8 mouse cellular contexts compared by ENCODE assay signal in genomic region chr6:18848051-18848701, GRCm38 (mm10). TPM values are rescaled to one million over a fixed set of nuclear protein-coding genes. Genes with fewer than 3 reads are reported as not detected.
A peak's percentile ranks its signal among the peaks of the same experiment; 100 is the strongest.
DNase-seq lines count a peak whose midpoint lies in the region; ATAC-seq and TF ChIP-seq lines count a peak whose summit lies in the region.

Lsm8 (plus strand) TSS chr6:18848579.

- H3K4me2 ChIP-seq in hindbrain, postnatal 0 days (ENCODE audit: low read depth, low read length) = peak within 1 kb of the TSS; percentile 71

- no peak for TF ChIP-seq CTCF in gastrocnemius, adult 2 months (IDR thresholded peaks at IDR 0.05)
- peak; percentile 12; the same call in 1 of the 2 replicates for TF ChIP-seq CTCF in hindbrain, postnatal 0 days (IDR thresholded peaks at IDR 0.05; ENCODE audit: low read depth)
- TF ChIP-seq CTCF in left cerebral cortex, adult 2 months (IDR thresholded peaks at IDR 0.05) = no peak; the same call in 1 of the 2 replicates

- intact Hi-C loops in gastrocnemius, adult 2 months (cut with DNase I) = no loop called here
- intact Hi-C loops in left cerebral cortex, adult 2 months (cut with DNase I) = no loop called here

- under 1% methylated on average over 37 of the region's 37 CpGs for WGBS in hindbrain, postnatal 0 days

- H3K4me1 ChIP-seq in hindbrain, postnatal 0 days (ENCODE audit: insufficient read depth, low read length) = peaks cover 12% of the 10 kb centered on the region

- DNase-seq in ZHBTc4 (ENCODE audit: low read depth, low spot score) = peak; percentile 98
- DNase-seq in gastrocnemius, adult 2 months = peak; percentile 98
- peak; percentile 99 for DNase-seq in hindbrain, postnatal 0 days (ENCODE audit: low spot score)
- DNase-seq in left cerebral cortex, adult 2 months (ENCODE audit: extremely low spot score in 1 of 2, low spot score in 2 of 2) = peak; percentile 96 to 97
- peak; percentile 95 to 97 for DNase-seq in right cerebral cortex, adult 2 months (ENCODE audit: low spot score in 2 of 2)
- peak; percentile 98 for DNase-seq in urinary bladder, postnatal 14 days (ENCODE audit: low spot score)

- ATAC-seq in common myeloid progenitor, adult 5-6 weeks (replicated peaks; ENCODE audit: low read depth, poor library complexity, severe bottlenecking) = peak; percentile 97
- ATAC-seq in hindbrain, postnatal 0 days = peak; percentile 100
- peak; percentile 98 for ATAC-seq in megakaryocyte, adult 5-6 weeks (ENCODE audit: poor library complexity, severe bottlenecking)

- peak within 1 kb of the TSS; percentile 85 for H3K9ac ChIP-seq in hindbrain, postnatal 0 days (replicated peaks; ENCODE audit: low read length)

- peak within 1 kb of the TSS; percentile 83 for H3K4me3 ChIP-seq in gastrocnemius, adult 2 months
- peak within 1 kb of the TSS; percentile 85 for H3K4me3 ChIP-seq in hindbrain, postnatal 0 days (ENCODE audit: low read length)
- peak within 1 kb of the TSS; percentile 78 for H3K4me3 ChIP-seq in left cerebral cortex, adult 2 months

- H3K27ac ChIP-seq in gastrocnemius, adult 2 months = peak within 1 kb of the TSS; percentile 94
- peak within 1 kb of the TSS; percentile 96 for H3K27ac ChIP-seq in hindbrain, postnatal 0 days
- peak within 1 kb of the TSS; percentile 94 for H3K27ac ChIP-seq in left cerebral cortex, adult 2 months

- H3K9me3 ChIP-seq in hindbrain, postnatal 0 days (ENCODE audit: low read length) = no peaks in the 10 kb centered on the region

- no peaks in the 10 kb centered on the region for H3K27me3 ChIP-seq in hindbrain, postnatal 0 days (ENCODE audit: insufficient read depth, low read length)

- H3K36me3 ChIP-seq in hindbrain, postnatal 0 days (ENCODE audit: insufficient read depth, low read length) = peaks cover 1% of the 10 kb centered on the region; the same call in 1 of the 2 replicates

RNA-seq across cellular contexts. Expression of gene Lsm8, which starts in this region (rescaled TPM):
- total RNA-seq in common myeloid progenitor, adult 5-6 weeks (2017) = 70.1 and 92.4 TPM in 2 replicates
- 10 to 100 TPM in 1 of 2 experiments, 1 to 10 TPM in 1; 9.8 to 10.6 TPM for total RNA-seq in gastrocnemius, adult 2 months (2021)
- total RNA-seq in hindbrain, postnatal 0 days (2014; rRNA removed) = 36.5 and 41.3 TPM in 2 replicates
- 86.5 and 93.8 TPM in 2 replicates for polyA plus RNA-seq in hindbrain, postnatal 0 days (2015; fragmentation: Nextera tagmentation; extraction: Ambion mirVana)
- 10 to 100 TPM; 26.8 to 31.5 TPM for total RNA-seq in left cerebral cortex, adult 2 months (2021)
- 63.5 and 82.7 TPM in 2 replicates for total RNA-seq in megakaryocyte, adult 5-6 weeks (2015)
- total RNA-seq in megakaryocyte, adult 5-6 weeks (2017) = 77.4 and 79.4 TPM in 2 replicates

Comparison
In these comparisons a context has a peak if more than half of its experiments do, and no peak if none do; other contexts are left out.
1. Peak in every context shown above with its lines: DNase-seq, ATAC-seq, H3K4me3 ChIP-seq and H3K27ac ChIP-seq.